Mouse (Mus musculus) heart, embryonic 10.5 days (tissue): ENCODE measurements at regions not wholly inside any gene's neighbourhood (a gene's known extent, or its start where the extent isn't known, plus 50 kb on each side); places are given as distances from the start of the nearest gene placed in this dataset.

Source experiments
- DNase-seq: peaks from one replicate; pipeline ENCODE4 v3.0.0-alpha.2; 2017; ENCODE audit warnings: low spot score
- H3K27ac ChIP-seq: fragments of 300-500 bp; sonication (generic); 2 replicates; pipeline ENCODE4 v1.5.1; 2016; ENCODE audit warnings: mild to moderate bottlenecking
- H3K27me3 ChIP-seq: fragments of 300-500 bp; sonication (generic); 2 replicates; pipeline ENCODE4 v1.6.1; 2016; ENCODE audit warnings: mild to moderate bottlenecking; ENCODE audit not compliant: poor library complexity, insufficient read depth, severe bottlenecking
- H3K36me3 ChIP-seq: fragments of 300-500 bp; sonication (generic); 2 replicates; pipeline ENCODE4 v1.6.1; 2016; ENCODE audit warnings: mild to moderate bottlenecking, moderate library complexity
- H3K4me1 ChIP-seq: fragments of 300-500 bp; sonication (generic); 2 replicates; pipeline ENCODE4 v1.6.1; 2016; ENCODE audit warnings: mild to moderate bottlenecking
- H3K4me3 ChIP-seq: fragments of 300-500 bp; sonication (generic); 2 replicates; pipeline ENCODE4 v1.5.1; 2016; ENCODE audit warnings: mild to moderate bottlenecking, moderate library complexity
- H3K9me3 ChIP-seq: fragments of 300-500 bp; sonication (generic); 2 replicates; pipeline ENCODE4 v1.6.1; 2016; ENCODE audit warnings: mild to moderate bottlenecking, moderate library complexity
- WGBS: fragments of 180-500 bp; shearing (Covaris S2); methylation state at CpG from one replicate; pipeline ENCODE4 v1.1.7; 2016; 5-methylcytosine and 5-hydroxymethylcytosine counted together

- no peaks in the 10 kb centered on the region for H3K36me3 ChIP-seq
- no peaks in the 10 kb centered on the region for H3K4me1 ChIP-seq
- no peak overlapping the region for H3K4me3 ChIP-seq
- H3K27ac ChIP-seq = no peak overlapping the region
- no peaks in the 10 kb centered on the region for H3K27me3 ChIP-seq
- no peaks in the 10 kb centered on the region for H3K9me3 ChIP-seq
- DNase-seq = no peak
- WGBS = 44% methylated on average over 3 of the region's 3 CpGs
These were observed 246.9 kb downstream of the Sp3 start for GRCm38 (mm10) chr2:72733371-72733770.

- Histone ChIP-seq H3K9me3 (no peaks in the 10 kb centered on the region), H3K4me1 (no peaks in the 10 kb centered on the region), H3K4me3 (no peak overlapping the region), H3K27me3 (no peaks in the 10 kb centered on the region), H3K36me3 (no peaks in the 10 kb centered on the region), H3K27ac (no peak overlapping the region)
- DNase-seq = no peak
- 89% methylated on average over 9 of the region's 9 CpGs for WGBS
These were observed 245.2 kb downstream of the Sp3 start for GRCm38 (mm10) chr2:72735035-72735434.

GRCm38 (mm10) chr2:72736685-72737084, 243.6 kb downstream of the Sp3 start:
- WGBS = 78% methylated on average over 3 of the region's 3 CpGs
- H3K27me3 ChIP-seq = no peaks in the 10 kb centered on the region
- H3K4me3 ChIP-seq = no peak overlapping the region
- H3K9me3 ChIP-seq = no peaks in the 10 kb centered on the region
- DNase-seq = no peak
- no peaks in the 10 kb centered on the region for H3K36me3 ChIP-seq
- H3K27ac ChIP-seq = no peak overlapping the region
- H3K4me1 ChIP-seq = peaks cover 16% of the 10 kb centered on the region

- Histone ChIP-seq H3K27me3 (no peaks in the 10 kb centered on the region), H3K9me3 (no peaks in the 10 kb centered on the region), H3K27ac (peak overlapping the region; percentile 12), H3K4me3 (peak overlapping the region; percentile 47), H3K4me1 (peaks cover 16% of the 10 kb centered on the region), H3K36me3 (no peaks in the 10 kb centered on the region)
- DNase-seq = peak; percentile 79
- WGBS = 32% methylated on average over 22 of the region's 22 CpGs
These were observed 239.6 kb downstream of the Sp3 start for GRCm38 (mm10) chr2:72740391-72741361.

GRCm38 (mm10) chr2:72741746-72742145, 238.5 kb downstream of the Sp3 start:
- 83% methylated on average over 5 of the region's 5 CpGs for WGBS
- no peaks in the 10 kb centered on the region for H3K36me3 ChIP-seq
- no peak overlapping the region for H3K4me3 ChIP-seq
- no peaks in the 10 kb centered on the region for H3K9me3 ChIP-seq
- H3K27me3 ChIP-seq = no peaks in the 10 kb centered on the region
- no peak overlapping the region; the same call in 1 of the 2 replicates for H3K27ac ChIP-seq
- no peak for DNase-seq
- H3K4me1 ChIP-seq = peaks cover 16% of the 10 kb centered on the region

GRCm38 (mm10) chr2:72743651-72744050, 236.6 kb downstream of the Sp3 start:
- WGBS = 85% methylated on average over 3 of the region's 3 CpGs
- DNase-seq = no peak
- peaks cover 16% of the 10 kb centered on the region for H3K4me1 ChIP-seq

GRCm38 (mm10) chr2:72744901-72745300, 235.3 kb downstream of the Sp3 start:
- no peak for DNase-seq
- no peak overlapping the region for H3K4me3 ChIP-seq
- H3K27me3 ChIP-seq = no peaks in the 10 kb centered on the region
- no peak overlapping the region for H3K27ac ChIP-seq
- no peaks in the 10 kb centered on the region for H3K9me3 ChIP-seq
- 65% methylated on average over 4 of the region's 4 CpGs for WGBS
- H3K4me1 ChIP-seq = peaks cover 16% of the 10 kb centered on the region
- H3K36me3 ChIP-seq = no peaks in the 10 kb centered on the region

More at GRCm38 (mm10) chr2:72743651-72744050, 236.6 kb downstream of the Sp3 start:
- Histone ChIP-seq H3K27ac (no peak overlapping the region), H3K27me3 (no peaks in the 10 kb centered on the region), H3K36me3 (no peaks in the 10 kb centered on the region), H3K4me3 (no peak overlapping the region), H3K9me3 (no peaks in the 10 kb centered on the region)

GRCm38 (mm10) chr2:72746476-72747215, 233.6 kb downstream of the Sp3 start:
- Histone ChIP-seq H3K9me3 (no peaks in the 10 kb centered on the region), H3K36me3 (no peaks in the 10 kb centered on the region), H3K4me1 (peaks cover 11% of the 10 kb centered on the region), H3K27me3 (no peaks in the 10 kb centered on the region), H3K4me3 (no peak overlapping the region), H3K27ac (no peak overlapping the region)
- 85% methylated on average over 16 of the region's 16 CpGs for WGBS
- no peak for DNase-seq

- WGBS = 86% methylated on average over 5 of the region's 5 CpGs
- Histone ChIP-seq H3K27ac (no peak overlapping the region), H3K9me3 (no peaks in the 10 kb centered on the region), H3K36me3 (no peaks in the 10 kb centered on the region), H3K4me1 (peaks cover 17% of the 10 kb centered on the region), H3K4me3 (no peak overlapping the region), H3K27me3 (no peaks in the 10 kb centered on the region)
- no peak for DNase-seq
These were observed 232.9 kb downstream of the Sp3 start for GRCm38 (mm10) chr2:72747299-72747698.

- H3K9me3 ChIP-seq = no peaks in the 10 kb centered on the region
- no peaks in the 10 kb centered on the region for H3K36me3 ChIP-seq
- no peaks in the 10 kb centered on the region for H3K27me3 ChIP-seq
- whole genome bisulfite sequencing = 93% methylated on average over 1 of the region's 1 CpGs
- DNase-seq = no peak
- peaks cover 23% of the 10 kb centered on the region for H3K4me1 ChIP-seq
- H3K4me3 ChIP-seq = no peak overlapping the region
- H3K27ac ChIP-seq = no peak overlapping the region
These were observed 230.8 kb downstream of the Sp3 start for GRCm38 (mm10) chr2:72749495-72749894.

GRCm38 (mm10) chr2:72751441-72751840, 228.8 kb downstream of the Sp3 start:
- Histone ChIP-seq H3K27ac (peak overlapping the region; percentile 70), H3K36me3 (no peaks in the 10 kb centered on the region), H3K4me3 (no peak overlapping the region), H3K9me3 (no peaks in the 10 kb centered on the region), H3K27me3 (no peaks in the 10 kb centered on the region), H3K4me1 (peaks cover 30% of the 10 kb centered on the region)
- DNase-seq = no peak
- 10% methylated on average over 1 of the region's 1 CpGs for WGBS

- 35% methylated on average over 4 of the region's 4 CpGs for WGBS
- Histone ChIP-seq H3K36me3 (no peaks in the 10 kb centered on the region), H3K4me1 (peaks cover 30% of the 10 kb centered on the region), H3K27ac (peak overlapping the region; percentile 70), H3K27me3 (no peaks in the 10 kb centered on the region), H3K9me3 (no peaks in the 10 kb centered on the region), H3K4me3 (no peak overlapping the region)
- DNase-seq = no peak
These were observed 227.5 kb downstream of the Sp3 start for GRCm38 (mm10) chr2:72752624-72753176.
